Mouse (Mus musculus) heart, embryonic 10.5 days (tissue): Measurements from ENCODE around the gene H2-DMb2. TPM values are rescaled to one million over a fixed set of nuclear protein-coding genes. Genes with fewer than 3 reads are reported as not detected.

Source experiments
- DNase-seq: peaks from one replicate; pipeline ENCODE4 v3.0.0-alpha.2; 2017; ENCODE audit warnings: low spot score
- H3K27ac ChIP-seq: fragments of 300-500 bp; sonication (generic); 2 replicates; pipeline ENCODE4 v1.5.1; 2016; ENCODE audit warnings: mild to moderate bottlenecking
- H3K27me3 ChIP-seq: fragments of 300-500 bp; sonication (generic); 2 replicates; pipeline ENCODE4 v1.6.1; 2016; ENCODE audit warnings: mild to moderate bottlenecking; ENCODE audit not compliant: poor library complexity, insufficient read depth, severe bottlenecking
- H3K36me3 ChIP-seq: fragments of 300-500 bp; sonication (generic); 2 replicates; pipeline ENCODE4 v1.6.1; 2016; ENCODE audit warnings: mild to moderate bottlenecking, moderate library complexity
- H3K4me1 ChIP-seq: fragments of 300-500 bp; sonication (generic); 2 replicates; pipeline ENCODE4 v1.6.1; 2016; ENCODE audit warnings: mild to moderate bottlenecking
- H3K4me3 ChIP-seq: fragments of 300-500 bp; sonication (generic); 2 replicates; pipeline ENCODE4 v1.5.1; 2016; ENCODE audit warnings: mild to moderate bottlenecking, moderate library complexity
- H3K9me3 ChIP-seq: fragments of 300-500 bp; sonication (generic); 2 replicates; pipeline ENCODE4 v1.6.1; 2016; ENCODE audit warnings: mild to moderate bottlenecking, moderate library complexity
- WGBS: fragments of 180-500 bp; shearing (Covaris S2); methylation state at CpG from one replicate; pipeline ENCODE4 v1.1.7; 2016; 5-methylcytosine and 5-hydroxymethylcytosine counted together
- polyA plus RNA-seq: library from polyadenylated mRNA; unstranded; fragments of >200 nt; fragmentation: Nextera tagmentation; extraction: Ambion mirVana; gene quantifications from 2 replicates; pipeline ENCODE4 v1.2.1, GENCODE M21; 2016

Gene H2-DMb2
- 0.18 TPM in 1 of 2 replicates, not detected in the other for polyA plus RNA-seq

- Histone ChIP-seq H3K9me3 (no peaks in the 10 kb centered on the region), H3K27me3 (peaks cover 53% of the 10 kb centered on the region), H3K36me3 (no peaks in the 10 kb centered on the region), H3K4me3 (no peak within 1 kb of the TSS), H3K4me1 (peaks cover 21% of the 10 kb centered on the region), H3K27ac (no peak within 1 kb of the TSS)
- WGBS, result 41% methylated on average over 7 of the region's 7 CpGs
- no peak for DNase-seq
These were observed at the start of gene H2-DMb2 for GRCm38 (mm10) chr17:34143033-34143432. Gene H2-DMb2, plus strand, starts transcription at chr17:34143307.

GRCm38 (mm10) chr17:34094283-34095035 is 48.6 kb upstream of the H2-DMb2 start:
- Histone ChIP-seq H3K4me1 (peaks cover 24% of the 10 kb centered on the region), H3K27ac (no peak overlapping the region), H3K4me3 (no peak overlapping the region), H3K36me3 (no peaks in the 10 kb centered on the region), H3K9me3 (no peaks in the 10 kb centered on the region), H3K27me3 (no peaks in the 10 kb centered on the region; the same call in 1 of the 2 replicates)
- no peak for DNase-seq
- 78% methylated on average over 27 of the region's 27 CpGs for WGBS

- H3K4me1 ChIP-seq, result peaks cover 28% of the 10 kb centered on the region
- no peak overlapping the region for H3K27ac ChIP-seq
- WGBS, result 73% methylated on average over 3 of the region's 3 CpGs
- no peak for DNase-seq
- no peak overlapping the region for H3K4me3 ChIP-seq
- peaks cover 15% of the 10 kb centered on the region for H3K27me3 ChIP-seq
- no peaks in the 10 kb centered on the region for H3K9me3 ChIP-seq
- no peaks in the 10 kb centered on the region for H3K36me3 ChIP-seq
These were observed 46.6 kb upstream of the H2-DMb2 start for GRCm38 (mm10) chr17:34096497-34097010.

GRCm38 (mm10) chr17:34097272-34097671 is 45.8 kb upstream of the H2-DMb2 start:
- Histone ChIP-seq H3K27me3 (peaks cover 15% of the 10 kb centered on the region), H3K36me3 (no peaks in the 10 kb centered on the region), H3K27ac (no peak overlapping the region), H3K9me3 (no peaks in the 10 kb centered on the region), H3K4me3 (no peak overlapping the region), H3K4me1 (peaks cover 26% of the 10 kb centered on the region)
- no peak for DNase-seq
- 65% methylated on average over 5 of the region's 5 CpGs for WGBS

- H3K4me3 ChIP-seq, result no peak overlapping the region
- H3K36me3 ChIP-seq, result no peaks in the 10 kb centered on the region
- WGBS, result 54% methylated on average over 10 of the region's 10 CpGs
- DNase-seq, result no peak
- H3K4me1 ChIP-seq, result peaks cover 11% of the 10 kb centered on the region
- H3K9me3 ChIP-seq, result no peaks in the 10 kb centered on the region
- peaks cover 15% of the 10 kb centered on the region for H3K27me3 ChIP-seq
- H3K27ac ChIP-seq, result no peak overlapping the region
These were observed 44.2 kb upstream of the H2-DMb2 start for GRCm38 (mm10) chr17:34098709-34099479.

GRCm38 (mm10) chr17:34099531-34099930 is 43.6 kb upstream of the H2-DMb2 start:
- H3K27ac ChIP-seq, result no peak overlapping the region
- H3K36me3 ChIP-seq, result no peaks in the 10 kb centered on the region
- H3K4me1 ChIP-seq, result peaks cover 7% of the 10 kb centered on the region; the same call in 1 of the 2 replicates
- WGBS, result 72% methylated on average over 5 of the region's 5 CpGs
- no peak overlapping the region for H3K4me3 ChIP-seq
- H3K27me3 ChIP-seq, result peaks cover 15% of the 10 kb centered on the region
- no peak for DNase-seq
- H3K9me3 ChIP-seq, result no peaks in the 10 kb centered on the region

- no peak for DNase-seq
- Histone ChIP-seq H3K4me3 (no peak overlapping the region), H3K4me1 (peaks cover 7% of the 10 kb centered on the region; the same call in 1 of the 2 replicates), H3K27ac (no peak overlapping the region), H3K9me3 (no peaks in the 10 kb centered on the region), H3K36me3 (no peaks in the 10 kb centered on the region), H3K27me3 (peaks cover 15% of the 10 kb centered on the region)
- 24% methylated on average over 5 of the region's 5 CpGs for WGBS
These were observed 41.9 kb upstream of the H2-DMb2 start for GRCm38 (mm10) chr17:34101185-34101584.

- Histone ChIP-seq H3K4me1 (peaks cover 7% of the 10 kb centered on the region; the same call in 1 of the 2 replicates), H3K36me3 (no peaks in the 10 kb centered on the region), H3K27ac (no peak overlapping the region), H3K9me3 (no peaks in the 10 kb centered on the region), H3K4me3 (peak overlapping the region; percentile 34; the same call in 1 of the 2 replicates), H3K27me3 (peaks cover 15% of the 10 kb centered on the region)
- peak; percentile 95 for DNase-seq
- WGBS, result 6% methylated on average over 12 of the region's 12 CpGs
These were observed 41.5 kb upstream of the H2-DMb2 start for GRCm38 (mm10) chr17:34101604-34102032.

GRCm38 (mm10) chr17:34102831-34103230 is 40.3 kb upstream of the H2-DMb2 start:
- H3K27me3 ChIP-seq, result peaks cover 15% of the 10 kb centered on the region
- H3K27ac ChIP-seq, result no peak overlapping the region
- peaks cover 7% of the 10 kb centered on the region; the same call in 1 of the 2 replicates for H3K4me1 ChIP-seq
- no peak overlapping the region for H3K4me3 ChIP-seq
- H3K9me3 ChIP-seq, result no peaks in the 10 kb centered on the region
- 77% methylated on average over 6 of the region's 6 CpGs for WGBS
- no peak for DNase-seq
- no peaks in the 10 kb centered on the region; the same call in 1 of the 2 replicates for H3K36me3 ChIP-seq

- Histone ChIP-seq H3K4me3 (no peak overlapping the region), H3K4me1 (0 out of 2 replicates have a peak, but pooled peaks cover 7% of the 10 kb centered on the region), H3K9me3 (no peaks in the 10 kb centered on the region), H3K36me3 (peaks cover 10% of the 10 kb centered on the region; the same call in 1 of the 2 replicates), H3K27ac (no peak overlapping the region), H3K27me3 (peaks cover 15% of the 10 kb centered on the region)
- whole genome bisulfite sequencing, result 83% methylated on average over 9 of the region's 9 CpGs
- no peak for DNase-seq
These were observed 38.3 kb upstream of the H2-DMb2 start for GRCm38 (mm10) chr17:34104804-34105203.

GRCm38 (mm10) chr17:34106555-34106954 is 36.6 kb upstream of the H2-DMb2 start:
- no peaks in the 10 kb centered on the region for H3K27me3 ChIP-seq
- 0 out of 2 replicates have a peak, but pooled peaks cover 3% of the 10 kb centered on the region for H3K4me1 ChIP-seq
- no peak overlapping the region for H3K27ac ChIP-seq
- DNase-seq, result no peak
- H3K36me3 ChIP-seq, result peaks cover 26% of the 10 kb centered on the region
- no peaks in the 10 kb centered on the region for H3K9me3 ChIP-seq
- 82% methylated on average over 7 of the region's 7 CpGs for WGBS
- no peak overlapping the region for H3K4me3 ChIP-seq

- no peaks in the 10 kb centered on the region for H3K9me3 ChIP-seq
- H3K27ac ChIP-seq, result no peak overlapping the region
- H3K4me3 ChIP-seq, result no peak overlapping the region
- DNase-seq, result no peak
- WGBS, result 80% methylated on average over 7 of the region's 7 CpGs
- peaks cover 34% of the 10 kb centered on the region for H3K36me3 ChIP-seq
- H3K4me1 ChIP-seq, result no peaks in the 10 kb centered on the region
- no peaks in the 10 kb centered on the region for H3K27me3 ChIP-seq
These were observed 35.8 kb upstream of the H2-DMb2 start for GRCm38 (mm10) chr17:34107109-34107867.
